Mouse (Mus musculus): ENCODE data around the gene Arhgdia. TPM values are rescaled to one million over a fixed set of nuclear protein-coding genes. Genes with fewer than 3 reads are reported as not detected.
"Not testable (repeated sequence)": the region's sequence is repeated elsewhere in the genome, so short reads cannot be mapped to it uniquely, and the experiment has no call there.

The Arhgdia gene
- total RNA-seq, 1 experiment, result 253 TPM

DNA sequence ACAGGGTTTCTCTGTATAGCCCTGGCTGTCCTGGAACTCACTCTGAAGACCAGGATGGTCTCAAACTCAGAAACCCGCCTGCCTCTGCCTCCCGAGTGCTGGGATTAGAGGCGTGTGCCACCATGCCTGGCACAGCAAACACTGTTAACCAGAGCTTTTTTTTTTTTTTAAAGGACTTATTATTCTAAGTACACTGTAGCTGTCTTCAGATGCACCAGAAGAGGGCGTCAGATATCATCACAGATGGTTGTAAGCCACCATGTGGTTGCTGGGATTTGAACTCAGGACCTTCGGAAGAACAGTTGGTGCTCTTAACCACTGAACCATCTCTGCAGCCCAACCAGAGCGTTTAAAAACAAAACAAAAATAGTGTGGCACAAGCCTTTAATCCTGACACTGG lies 22.6 kb downstream of the Arhgdia start:
- H3K27ac ChIP-seq (ENCODE audit: insufficient read depth, low read depth, low read length, poor library complexity, severe bottlenecking), result not testable (repeated sequence)
- TF ChIP-seq ZNF384 (IDR thresholded peaks at IDR 0.05; ENCODE audit: low read depth, low read length), result peak; percentile 74

GRCm38 (mm10) chr11:120555260-120555659 lies 26.2 kb downstream of the Arhgdia start:
- no peak overlapping the region for H3K27ac ChIP-seq (ENCODE audit: insufficient read depth, low read depth, low read length, poor library complexity, severe bottlenecking)
- H3K4me3 ChIP-seq (ENCODE audit: insufficient read depth in 1 of 2, low read depth in 1 of 2, low read length in 2 of 2, poor library complexity in 1 of 2, severe bottlenecking in 1 of 2), result no peak overlapping the region
- TF ChIP-seq ZNF384 (IDR thresholded peaks at IDR 0.05; ENCODE audit: low read depth, low read length) (no peak), MAFK (IDR thresholded peaks at IDR 0.05; ENCODE audit: insufficient read depth, low read depth, low read length) (no peak), HCFC1 (IDR thresholded peaks at IDR 0.05; ENCODE audit: borderline replicate concordance, insufficient read depth, low read length) (no peak), ZC3H11A (IDR thresholded peaks at IDR 0.05; ENCODE audit: borderline replicate concordance, low read depth, low read length) (no peak), CHD2 (IDR thresholded peaks at IDR 0.05; ENCODE audit: low read depth, low read length) (no peak)
- H3K4me1 ChIP-seq (ENCODE audit: control insufficient read depth in 2 of 2, insufficient read depth in 2 of 2, low read length in 2 of 2, poor library complexity in 1 of 2), result peaks cover 0 to 5% of the 10 kb centered on the region in 2 experiments; a peak in 1 of 4 replicates
- no peak for DNase-seq (ENCODE audit: low read depth, low spot score)
- H3K9me3 ChIP-seq (ENCODE audit: control insufficient read depth, insufficient read depth, low read depth, low read length), result no peaks in the 10 kb centered on the region
- in situ Hi-C loops (cut with MboI; ENCODE audit: low sequenced_read_pairs in 2 of 2, unreplicated experiment in 2 of 2), result no loop called here
- H3K36me3 ChIP-seq (ENCODE audit: control insufficient read depth, insufficient read depth, low read length, poor library complexity, severe bottlenecking), result peaks cover 6% of the 10 kb centered on the region
- no peak overlapping the region for H3K9ac ChIP-seq (ENCODE audit: insufficient read depth, low read depth, low read length, poor library complexity, severe bottlenecking)

More for the DNA sequence above, 22.6 kb downstream of the Arhgdia start:
- peaks cover 40% of the 10 kb centered on the region for H3K36me3 ChIP-seq (ENCODE audit: control insufficient read depth, insufficient read depth, low read length, poor library complexity, severe bottlenecking)
- H3K4me1 ChIP-seq (ENCODE audit: control insufficient read depth in 2 of 2, insufficient read depth in 2 of 2, low read length in 2 of 2, poor library complexity in 1 of 2); in situ Hi-C loops (cut with MboI; ENCODE audit: low sequenced_read_pairs in 2 of 2, unreplicated experiment in 2 of 2); H3K9ac ChIP-seq (ENCODE audit: insufficient read depth, low read depth, low read length, poor library complexity, severe bottlenecking); H3K4me3 ChIP-seq (ENCODE audit: insufficient read depth in 1 of 2, low read depth in 1 of 2, low read length in 2 of 2, poor library complexity in 1 of 2, severe bottlenecking in 1 of 2); DNase-seq (ENCODE audit: low read depth, low spot score); H3K9me3 ChIP-seq (ENCODE audit: control insufficient read depth, insufficient read depth, low read depth, low read length): not testable (repeated sequence)

DNA sequence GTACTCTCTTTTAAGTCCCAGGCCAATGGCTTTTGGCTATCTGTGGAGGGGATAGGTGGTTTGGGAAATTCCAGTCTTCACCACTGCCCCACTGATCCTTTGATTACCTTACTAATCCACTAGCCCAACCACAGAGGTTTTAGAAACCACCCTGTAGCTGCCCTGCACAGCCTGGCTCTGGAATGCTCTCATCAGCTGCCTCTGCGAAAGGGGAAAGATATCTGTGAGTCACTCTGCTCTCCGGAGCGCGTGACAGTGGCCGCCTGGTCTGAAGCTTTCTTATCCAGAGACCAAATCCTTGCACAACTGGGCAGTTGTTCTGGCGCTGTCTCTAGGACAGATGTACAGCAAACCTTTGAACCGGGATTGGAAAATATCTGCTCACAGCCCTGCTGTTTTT lies 26.6 kb downstream of the Arhgdia start:
- no peak overlapping the region for H3K27ac ChIP-seq (ENCODE audit: insufficient read depth, low read depth, low read length, poor library complexity, severe bottlenecking)

DNA sequence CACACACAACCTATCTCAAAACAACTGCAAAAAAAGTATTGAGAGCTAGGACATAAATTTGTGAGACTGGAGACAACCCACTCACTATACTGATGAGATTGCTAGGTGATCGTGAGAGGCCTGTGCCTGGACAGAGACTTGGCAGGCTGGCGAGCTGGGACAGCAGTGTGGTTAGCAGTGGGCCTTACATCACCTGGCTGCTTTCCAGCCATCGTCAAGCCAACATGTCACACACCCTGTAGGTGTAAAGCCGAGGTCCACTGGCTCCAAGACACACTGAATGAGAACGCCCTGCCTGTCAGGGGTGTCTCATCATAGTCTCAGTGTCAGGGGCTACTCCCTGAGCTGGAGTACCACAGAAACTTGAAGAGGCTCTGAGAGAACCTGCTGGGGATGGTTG lies 28.7 kb downstream of the Arhgdia start:
- no peaks in the 10 kb centered on the region for H3K9me3 ChIP-seq (ENCODE audit: control insufficient read depth, insufficient read depth, low read depth, low read length)
- no peak for DNase-seq (ENCODE audit: low read depth, low spot score)
- H3K27ac ChIP-seq (ENCODE audit: insufficient read depth, low read depth, low read length, poor library complexity, severe bottlenecking), result no peak overlapping the region
- H3K9ac ChIP-seq (ENCODE audit: insufficient read depth, low read depth, low read length, poor library complexity, severe bottlenecking), result no peak overlapping the region
- H3K4me1 ChIP-seq (ENCODE audit: control insufficient read depth in 2 of 2, insufficient read depth in 2 of 2, low read length in 2 of 2, poor library complexity in 1 of 2), result peaks cover 0 to 9% of the 10 kb centered on the region in 2 experiments; a peak in 3 of 4 replicates
- H3K4me3 ChIP-seq (ENCODE audit: insufficient read depth in 1 of 2, low read depth in 1 of 2, low read length in 2 of 2, poor library complexity in 1 of 2, severe bottlenecking in 1 of 2), result no peak overlapping the region
- no peaks in the 10 kb centered on the region for H3K36me3 ChIP-seq (ENCODE audit: control insufficient read depth, insufficient read depth, low read length, poor library complexity, severe bottlenecking)
- in situ Hi-C loops (cut with MboI; ENCODE audit: low sequenced_read_pairs in 2 of 2, unreplicated experiment in 2 of 2), result no loop called here
- TF ChIP-seq ZNF384 (IDR thresholded peaks at IDR 0.05; ENCODE audit: low read depth, low read length) (no peak), ZC3H11A (IDR thresholded peaks at IDR 0.05; ENCODE audit: borderline replicate concordance, low read depth, low read length) (no peak), CHD2 (IDR thresholded peaks at IDR 0.05; ENCODE audit: low read depth, low read length) (no peak), HCFC1 (IDR thresholded peaks at IDR 0.05; ENCODE audit: borderline replicate concordance, insufficient read depth, low read length) (no peak), MAFK (IDR thresholded peaks at IDR 0.05; ENCODE audit: insufficient read depth, low read depth, low read length) (no peak)

More for the DNA sequence above, 26.6 kb downstream of the Arhgdia start:
- peaks cover 0 to 9% of the 10 kb centered on the region in 2 experiments; a peak in 2 of 4 replicates for H3K4me1 ChIP-seq (ENCODE audit: control insufficient read depth in 2 of 2, insufficient read depth in 2 of 2, low read length in 2 of 2, poor library complexity in 1 of 2)
- in situ Hi-C loops (cut with MboI; ENCODE audit: low sequenced_read_pairs in 2 of 2, unreplicated experiment in 2 of 2), result no loop called here
- no peak overlapping the region for H3K9ac ChIP-seq (ENCODE audit: insufficient read depth, low read depth, low read length, poor library complexity, severe bottlenecking)
- DNase-seq (ENCODE audit: low read depth, low spot score), result no peak
- no peak for TF ChIP-seq ZNF384 (IDR thresholded peaks at IDR 0.05; ENCODE audit: low read depth, low read length)
- TF ChIP-seq MAFK (IDR thresholded peaks at IDR 0.05; ENCODE audit: insufficient read depth, low read depth, low read length), result no peak
- TF ChIP-seq ZC3H11A (IDR thresholded peaks at IDR 0.05; ENCODE audit: borderline replicate concordance, low read depth, low read length), result no peak
- TF ChIP-seq CHD2 (IDR thresholded peaks at IDR 0.05; ENCODE audit: low read depth, low read length), result no peak
- no peak for TF ChIP-seq HCFC1 (IDR thresholded peaks at IDR 0.05; ENCODE audit: borderline replicate concordance, insufficient read depth, low read length)
- 0 out of 2 replicates have a peak, but pooled peaks cover 2% of the 10 kb centered on the region for H3K36me3 ChIP-seq (ENCODE audit: control insufficient read depth, insufficient read depth, low read length, poor library complexity, severe bottlenecking)
- H3K9me3 ChIP-seq (ENCODE audit: control insufficient read depth, insufficient read depth, low read depth, low read length), result no peaks in the 10 kb centered on the region
- H3K4me3 ChIP-seq (ENCODE audit: insufficient read depth in 1 of 2, low read depth in 1 of 2, low read length in 2 of 2, poor library complexity in 1 of 2, severe bottlenecking in 1 of 2), result no peak overlapping the region

Measured in ES-E14 (cell line).